Mouse (Mus musculus): Measurements from ENCODE around the gene Hoxd1. TPM values are rescaled to one million over a fixed set of nuclear protein-coding genes. Genes with fewer than 3 reads are reported as not detected.
A peak's percentile ranks its signal among the peaks of the same experiment; 100 is the strongest.

Hoxd1 gene
- total RNA-seq, 1 experiment, result 0.36 TPM

DNA sequence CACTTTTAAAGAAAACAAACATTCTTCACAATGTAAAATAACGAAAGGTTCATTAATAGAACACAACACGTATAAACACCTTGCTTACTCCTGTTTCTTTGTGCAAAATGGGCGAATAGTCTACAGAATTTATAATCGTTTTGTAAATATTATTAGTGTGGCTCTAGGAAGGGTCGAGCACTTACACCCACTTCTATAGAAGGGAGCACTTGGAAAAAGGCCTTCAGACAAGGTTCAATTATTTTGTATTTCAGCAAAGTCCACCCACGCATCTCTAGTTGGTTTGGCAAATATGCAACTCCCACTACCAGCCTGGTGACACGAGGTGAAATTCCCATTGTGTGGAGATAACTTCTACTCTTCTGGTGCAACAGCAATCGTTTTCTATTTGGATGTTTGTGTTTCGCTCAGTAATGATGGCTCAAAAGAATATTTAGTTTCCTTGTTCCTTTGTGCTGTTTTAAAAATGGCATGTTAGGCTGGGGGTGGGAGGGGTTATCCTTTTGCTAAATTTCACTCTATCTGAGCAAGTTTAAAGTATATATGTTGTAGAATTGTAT is 14.3 kb upstream of the Hoxd1 start:
- Histone ChIP-seq H3K36me3 (ENCODE audit: control insufficient read depth, insufficient read depth, low read length, poor library complexity, severe bottlenecking) (no peaks in the 10 kb centered on the region), H3K9ac (ENCODE audit: insufficient read depth, low read depth, low read length, poor library complexity, severe bottlenecking) (no peak overlapping the region), H3K9me3 (ENCODE audit: control insufficient read depth, insufficient read depth, low read depth, low read length) (no peaks in the 10 kb centered on the region), H3K4me1 (ENCODE audit: control insufficient read depth in 2 of 2, insufficient read depth in 2 of 2, low read length in 2 of 2, poor library complexity in 1 of 2) (peaks cover 0 to 7% of the 10 kb centered on the region in 2 experiments; a peak in 2 of 4 replicates), H3K4me3 (ENCODE audit: insufficient read depth in 1 of 2, low read depth in 1 of 2, low read length in 2 of 2, poor library complexity in 1 of 2, severe bottlenecking in 1 of 2) (no peak overlapping the region), H3K27ac (ENCODE audit: insufficient read depth, low read depth, low read length, poor library complexity, severe bottlenecking) (no peak overlapping the region)
- in situ Hi-C loops (cut with MboI; ENCODE audit: low sequenced_read_pairs in 2 of 2, unreplicated experiment in 2 of 2), result loop anchor here in 1 of 2 experiments (10.0 kb wide), 1 partner anchor 64 kb away; no protein-coding TSS in a partner anchor
- no peak for TF ChIP-seq ZNF384 (IDR thresholded peaks at IDR 0.05; ENCODE audit: low read depth, low read length)
- TF ChIP-seq ZC3H11A (IDR thresholded peaks at IDR 0.05; ENCODE audit: borderline replicate concordance, low read depth, low read length), result no peak
- no peak for TF ChIP-seq CHD2 (IDR thresholded peaks at IDR 0.05; ENCODE audit: low read depth, low read length)
- TF ChIP-seq MAFK (IDR thresholded peaks at IDR 0.05; ENCODE audit: insufficient read depth, low read depth, low read length), result no peak
- TF ChIP-seq HCFC1 (IDR thresholded peaks at IDR 0.05; ENCODE audit: borderline replicate concordance, insufficient read depth, low read length), result no peak
- DNase-seq (ENCODE audit: low read depth, low spot score), result no peak

DNA sequence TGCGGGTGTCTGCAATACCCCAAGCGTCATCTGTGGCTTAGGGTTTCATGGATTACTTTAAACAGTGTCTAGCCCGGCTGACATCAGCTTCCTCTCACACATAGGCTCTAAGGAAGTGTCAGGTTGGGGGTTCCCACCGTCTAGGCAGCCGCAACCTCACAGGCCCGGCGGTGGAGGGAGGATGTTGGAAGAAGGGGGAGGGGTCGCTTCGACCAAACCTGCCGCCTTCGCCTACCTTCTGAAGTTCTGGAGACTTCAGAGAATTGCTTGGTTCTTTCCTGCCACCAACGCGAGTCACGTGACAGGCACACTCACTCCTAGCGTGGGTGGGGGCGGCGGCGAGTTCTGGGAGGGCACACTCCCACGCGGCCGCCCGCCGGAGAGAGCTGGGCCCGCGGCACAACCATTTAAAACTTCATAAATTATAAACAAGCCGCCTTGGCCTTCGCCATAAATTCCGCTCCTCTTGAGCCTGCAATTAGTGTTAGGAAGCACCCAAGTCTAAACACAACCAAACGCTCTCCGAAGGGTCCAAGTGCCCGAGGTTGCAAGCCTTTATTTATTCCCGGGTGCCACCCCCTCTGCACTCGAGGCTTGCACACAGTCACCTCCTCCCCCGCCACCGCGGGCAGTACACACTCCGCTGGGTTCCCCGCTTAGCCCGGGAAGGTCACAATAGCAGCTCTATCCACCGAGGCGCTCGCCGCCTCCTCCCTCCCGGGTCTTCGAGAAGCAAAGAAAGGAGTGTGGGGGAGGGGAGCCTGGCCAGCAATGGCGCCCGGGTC is 13.3 kb upstream of the Hoxd1 start:
- in situ Hi-C loops (cut with MboI; ENCODE audit: low sequenced_read_pairs in 2 of 2, unreplicated experiment in 2 of 2), result loop anchor here in 1 of 2 experiments (10.0 kb wide), 1 partner anchor 65 kb away; no protein-coding TSS in a partner anchor
- H3K36me3 ChIP-seq (ENCODE audit: control insufficient read depth, insufficient read depth, low read length, poor library complexity, severe bottlenecking), result no peaks in the 10 kb centered on the region
- TF ChIP-seq ZNF384 (IDR thresholded peaks at IDR 0.05; ENCODE audit: low read depth, low read length) (no peak), MAFK (IDR thresholded peaks at IDR 0.05; ENCODE audit: insufficient read depth, low read depth, low read length) (no peak), ZC3H11A (IDR thresholded peaks at IDR 0.05; ENCODE audit: borderline replicate concordance, low read depth, low read length) (no peak), HCFC1 (IDR thresholded peaks at IDR 0.05; ENCODE audit: borderline replicate concordance, insufficient read depth, low read length) (no peak), CHD2 (IDR thresholded peaks at IDR 0.05; ENCODE audit: low read depth, low read length) (no peak)
- H3K9ac ChIP-seq (ENCODE audit: insufficient read depth, low read depth, low read length, poor library complexity, severe bottlenecking), result no peak overlapping the region
- peaks cover 0 to 7% of the 10 kb centered on the region in 2 experiments; a peak in 2 of 4 replicates for H3K4me1 ChIP-seq (ENCODE audit: control insufficient read depth in 2 of 2, insufficient read depth in 2 of 2, low read length in 2 of 2, poor library complexity in 1 of 2)
- H3K9me3 ChIP-seq (ENCODE audit: control insufficient read depth, insufficient read depth, low read depth, low read length), result no peaks in the 10 kb centered on the region
- peak overlapping the region; percentile 29 to 36; a peak in 3 of 4 replicates for H3K4me3 ChIP-seq (ENCODE audit: insufficient read depth in 1 of 2, low read depth in 1 of 2, low read length in 2 of 2, poor library complexity in 1 of 2, severe bottlenecking in 1 of 2)
- no peak for DNase-seq (ENCODE audit: low read depth, low spot score)
- H3K27ac ChIP-seq (ENCODE audit: insufficient read depth, low read depth, low read length, poor library complexity, severe bottlenecking), result no peak overlapping the region

DNA sequence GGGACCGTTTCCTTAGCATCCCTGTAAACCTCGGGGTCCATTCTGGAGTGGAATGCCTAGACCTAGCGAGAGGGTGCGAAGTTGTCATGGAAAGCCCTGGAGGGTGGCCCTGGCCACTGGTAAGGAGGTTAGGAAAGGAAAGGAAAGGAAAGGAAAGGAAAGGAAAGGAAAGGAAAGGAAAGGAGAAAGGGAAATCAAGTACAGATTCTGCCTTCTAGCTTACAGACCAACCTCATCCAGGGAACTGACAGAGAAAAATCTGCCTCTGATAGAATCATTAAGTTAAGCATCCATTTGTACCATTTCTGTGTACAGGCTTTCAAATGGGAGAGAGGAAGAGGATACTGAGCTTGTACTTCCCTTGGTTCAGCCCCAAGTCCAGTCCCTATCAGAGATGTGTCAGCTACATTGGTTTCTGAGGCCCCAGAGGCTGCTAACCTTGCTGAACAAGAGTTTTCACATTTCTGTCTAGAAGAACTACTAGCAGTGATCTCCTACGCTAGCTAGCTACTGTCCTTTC is 12.0 kb upstream of the Hoxd1 start:
- Histone ChIP-seq H3K9ac (ENCODE audit: insufficient read depth, low read depth, low read length, poor library complexity, severe bottlenecking) (no peak overlapping the region), H3K4me3 (ENCODE audit: insufficient read depth in 1 of 2, low read depth in 1 of 2, low read length in 2 of 2, poor library complexity in 1 of 2, severe bottlenecking in 1 of 2) (no peak overlapping the region), H3K9me3 (ENCODE audit: control insufficient read depth, insufficient read depth, low read depth, low read length) (no peaks in the 10 kb centered on the region), H3K36me3 (ENCODE audit: control insufficient read depth, insufficient read depth, low read length, poor library complexity, severe bottlenecking) (no peaks in the 10 kb centered on the region), H3K4me1 (ENCODE audit: control insufficient read depth in 2 of 2, insufficient read depth in 2 of 2, low read length in 2 of 2, poor library complexity in 1 of 2) (peaks cover 0 to 7% of the 10 kb centered on the region in 2 experiments; a peak in 2 of 4 replicates), H3K27ac (ENCODE audit: insufficient read depth, low read depth, low read length, poor library complexity, severe bottlenecking) (no peak overlapping the region)
- DNase-seq (ENCODE audit: low read depth, low spot score), result no peak
- no peak for TF ChIP-seq CHD2 (IDR thresholded peaks at IDR 0.05; ENCODE audit: low read depth, low read length)
- in situ Hi-C loops (cut with MboI; ENCODE audit: low sequenced_read_pairs in 2 of 2, unreplicated experiment in 2 of 2), result no loop called here

DNA sequence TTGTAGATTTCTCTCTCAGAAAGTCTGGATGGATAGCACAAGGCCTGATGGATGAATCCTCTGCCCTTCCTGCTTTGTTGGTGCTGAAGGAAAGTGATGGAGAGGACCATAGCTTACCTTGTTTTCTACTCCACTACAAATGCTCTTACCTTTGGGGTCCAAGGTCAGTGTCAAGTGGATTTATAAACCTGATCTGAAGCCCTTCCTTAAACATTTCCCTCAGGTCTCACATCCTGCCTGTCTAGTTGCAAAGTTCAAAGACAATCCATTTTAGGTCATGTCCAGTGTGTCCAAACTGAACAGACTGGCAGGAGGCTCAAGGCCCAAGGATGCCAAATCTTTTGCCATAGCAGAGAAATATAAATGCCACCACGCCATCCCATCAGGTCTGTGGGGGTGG is 10.9 kb upstream of the Hoxd1 start:
- no peak for DNase-seq (ENCODE audit: low read depth, low spot score)

More for the DNA sequence above, 10.9 kb upstream of the Hoxd1 start:
- Histone ChIP-seq H3K9me3 (ENCODE audit: control insufficient read depth, insufficient read depth, low read depth, low read length) (no peaks in the 10 kb centered on the region), H3K4me3 (ENCODE audit: insufficient read depth in 1 of 2, low read depth in 1 of 2, low read length in 2 of 2, poor library complexity in 1 of 2, severe bottlenecking in 1 of 2) (no peak overlapping the region), H3K4me1 (ENCODE audit: control insufficient read depth in 2 of 2, insufficient read depth in 2 of 2, low read length in 2 of 2, poor library complexity in 1 of 2) (peaks cover 0 to 3% of the 10 kb centered on the region in 2 experiments; a peak in 2 of 4 replicates), H3K27ac (ENCODE audit: insufficient read depth, low read depth, low read length, poor library complexity, severe bottlenecking) (no peak overlapping the region), H3K36me3 (ENCODE audit: control insufficient read depth, insufficient read depth, low read length, poor library complexity, severe bottlenecking) (no peaks in the 10 kb centered on the region), H3K9ac (ENCODE audit: insufficient read depth, low read depth, low read length, poor library complexity, severe bottlenecking) (no peak overlapping the region)
- in situ Hi-C loops (cut with MboI; ENCODE audit: low sequenced_read_pairs in 2 of 2, unreplicated experiment in 2 of 2), result no loop called here
- no peak for TF ChIP-seq MAFK (IDR thresholded peaks at IDR 0.05; ENCODE audit: insufficient read depth, low read depth, low read length)
- no peak for TF ChIP-seq CHD2 (IDR thresholded peaks at IDR 0.05; ENCODE audit: low read depth, low read length)
- TF ChIP-seq ZNF384 (IDR thresholded peaks at IDR 0.05; ENCODE audit: low read depth, low read length), result no peak
- TF ChIP-seq ZC3H11A (IDR thresholded peaks at IDR 0.05; ENCODE audit: borderline replicate concordance, low read depth, low read length), result no peak
- TF ChIP-seq HCFC1 (IDR thresholded peaks at IDR 0.05; ENCODE audit: borderline replicate concordance, insufficient read depth, low read length), result no peak

Measured in ES-E14 (cell line).